Mouse (Mus musculus): ENCODE measurements around the gene Vmn2r3. TPM values are rescaled to one million over a fixed set of nuclear protein-coding genes. Genes with fewer than 3 reads are reported as not detected.

Gene Vmn2r3
- polyA plus RNA-seq, 1 experiment from 2014 or later, result 0.04 TPM

Other genes starting within 250 kb of the Vmn2r3 start
- gene Vmn2r1, start 208.2 kb downstream of the Vmn2r3 start, polyA plus RNA-seq (2016; fragmentation: Nextera tagmentation; extraction: Ambion mirVana), result 0.02 and 0.09 TPM in 2 replicates
- not detected in 2 replicates for gene Vmn2r2, start 147.8 kb downstream of the Vmn2r3 start, polyA plus RNA-seq (2016; fragmentation: Nextera tagmentation; extraction: Ambion mirVana)
- gene Vmn2r4, start 125.7 kb upstream of the Vmn2r3 start, polyA plus RNA-seq (2016; fragmentation: Nextera tagmentation; extraction: Ambion mirVana), result not detected in 2 replicates
- not detected in 2 replicates for gene Vmn2r5, start 220.1 kb upstream of the Vmn2r3 start, polyA plus RNA-seq (2016; fragmentation: Nextera tagmentation; extraction: Ambion mirVana)

Measured in forebrain, embryonic 10.5 days (tissue).